Mouse (Mus musculus) gastrocnemius, postnatal 10 days (tissue): ENCODE data around the gene Rnf7. TPM values are rescaled to one million over a fixed set of nuclear protein-coding genes. Genes with fewer than 3 reads are reported as not detected.
"Not testable (repeated sequence)": the region's sequence is repeated elsewhere in the genome, so short reads cannot be mapped to it uniquely, and the experiment has no call there.

Experiments used
- DNase-seq: peaks from one replicate; pipeline ENCODE4 v3.0.0; 2021; ENCODE audit warnings: mixed read lengths
- long read RNA-seq, 2 experiments: library from polyadenylated mRNA; stranded (forward); transcript quantifications; one replicate each; pipeline ENCODE4 v2.0.0; 2021
- total RNA-seq, 2 experiments: library from RNA; stranded (reverse); gene quantifications; 2 replicates each; pipeline ENCODE4 v1.2.3; 2021

Gene Rnf7
- 10 to 100 TPM; 75.8 to 85.4 TPM for total RNA-seq
- long read RNA-seq, experiment 1, transcript Rnf7-201 (3 exons, 1,232 nt): major isoform, 59 of 60 reads
- long read RNA-seq, experiment 1, partial matches to known transcripts: 0 of 60 reads
- long read RNA-seq, experiment 1, other reads (novel, unspliced or antisense): 0 of 60 reads
- long read RNA-seq, experiment 2, transcript Rnf7-201 (3 exons, 1,232 nt): major isoform, 73 of 74 reads
- long read RNA-seq, experiment 2, partial matches to known transcripts: 0 of 74 reads
- long read RNA-seq, experiment 2, other reads (novel, unspliced or antisense): 1 of 74 reads

DNA sequence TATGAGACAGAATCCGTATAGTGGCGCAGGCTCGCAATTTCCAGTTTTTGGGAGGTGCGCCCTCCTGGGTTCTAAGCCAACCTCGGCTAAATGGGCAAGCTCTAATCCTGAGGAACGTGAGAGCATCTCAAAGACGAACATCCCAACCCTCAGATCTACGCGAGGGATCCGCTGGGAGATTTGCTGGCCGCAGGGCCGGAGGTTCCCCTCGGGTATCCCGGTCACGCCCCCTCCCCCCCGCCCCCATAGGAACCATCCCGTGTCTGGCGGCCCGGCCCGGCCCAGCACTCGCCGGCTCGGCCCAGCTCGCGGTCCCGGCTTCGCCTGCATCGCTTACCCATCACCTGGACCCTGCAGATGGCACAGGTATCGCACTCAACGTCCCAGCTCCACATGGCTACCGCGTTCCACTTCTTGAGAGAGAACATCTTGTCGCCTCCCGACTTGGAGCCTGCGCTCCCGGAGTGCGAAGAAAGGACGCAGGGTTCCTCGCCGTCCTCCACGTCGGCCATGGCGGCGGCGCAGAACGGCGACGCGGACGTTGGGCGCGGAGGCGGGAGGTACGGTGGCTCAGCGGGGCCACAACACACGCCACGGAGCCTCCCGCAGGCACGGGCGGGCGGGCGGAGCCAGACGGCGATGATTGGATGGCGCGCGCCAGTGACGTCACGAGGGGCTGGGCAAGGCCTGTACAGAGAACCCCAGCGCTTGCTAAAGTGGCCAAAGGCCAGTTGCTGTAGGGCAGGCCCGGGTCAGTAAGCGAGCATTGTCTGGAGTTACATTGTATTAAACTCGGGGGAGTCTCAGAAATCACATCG is at the start of gene Rnf7:
Gene Rnf7, minus strand, starts transcription at position 605 of the 818 bp plus-strand sequence.
- DNase-seq: peak; percentile 100

- no peak for DNase-seq
Observed at GRCm38 (mm10) chr9:96526011-96526410, 47.5 kb upstream of the Rnf7 start.

DNA sequence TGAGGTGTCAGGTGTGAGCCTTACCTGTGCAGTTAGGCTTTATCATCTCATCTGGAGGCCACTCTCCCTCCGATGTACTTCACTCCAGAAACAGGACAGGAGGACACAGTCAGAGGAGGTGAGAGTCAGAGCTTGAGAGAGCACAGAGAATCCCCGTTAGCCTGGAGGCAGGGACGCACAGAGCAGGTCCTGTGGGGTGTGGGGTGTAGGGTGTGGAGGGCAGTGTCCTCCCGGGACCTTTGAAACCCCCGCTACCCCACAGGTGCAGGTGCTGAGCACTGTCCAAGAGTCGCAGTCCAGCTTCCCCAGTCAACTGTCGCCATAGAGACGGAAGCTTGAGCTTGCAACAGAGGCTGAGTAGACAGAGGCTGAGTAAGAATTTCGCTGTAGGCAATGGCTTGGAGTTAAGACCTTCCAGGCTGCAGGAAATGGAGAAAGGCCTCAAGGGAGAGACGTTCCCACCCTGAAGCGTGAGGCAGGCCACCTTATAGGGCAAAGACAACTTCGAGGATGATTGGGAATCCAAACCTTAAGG is 46.6 kb upstream of the Rnf7 start, which contains the start of gene Gm28729:
Gene Gm28729, minus strand, starts transcription at position 293 of the 535 bp plus-strand sequence.
- no peak for DNase-seq

DNA sequence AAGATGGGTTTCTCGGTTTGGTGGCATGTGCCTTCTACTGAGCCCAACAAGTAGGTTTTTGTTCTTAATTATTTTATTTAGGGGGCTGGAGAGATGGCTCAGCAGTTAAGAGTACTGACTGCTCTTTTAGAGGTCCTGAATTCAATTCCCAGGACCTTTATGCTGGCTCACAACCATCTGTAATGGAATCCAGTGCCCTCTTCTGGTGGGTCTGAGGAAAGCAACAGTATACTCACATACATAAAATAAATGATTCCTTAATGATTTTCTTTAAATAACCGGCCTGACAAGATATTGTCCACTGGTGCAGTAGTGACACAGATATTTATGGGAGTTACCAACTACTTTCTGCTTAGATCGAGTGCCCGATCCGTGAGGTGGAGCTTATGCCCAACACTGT is 44.7 kb upstream of the Rnf7 start:
- DNase-seq: no peak

DNA sequence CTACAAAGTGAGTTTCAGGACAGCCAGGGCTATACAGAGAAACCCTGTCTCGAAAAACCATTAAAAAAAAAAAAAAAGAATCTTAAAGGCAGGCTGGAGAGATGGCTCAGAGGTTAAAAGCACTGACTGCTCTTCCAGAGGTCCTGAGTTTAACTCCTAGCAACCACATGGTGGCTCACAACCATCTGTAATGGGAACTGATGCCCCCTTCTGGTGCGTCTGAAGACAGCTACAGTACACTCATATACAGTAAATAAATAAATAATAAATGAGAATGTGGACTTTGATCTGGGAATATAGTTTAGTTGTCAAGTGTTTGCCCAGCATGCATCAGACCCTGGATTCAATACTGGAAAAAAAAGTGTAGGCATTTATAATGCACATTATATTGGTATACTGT is 43.1 kb upstream of the Rnf7 start:
- DNase-seq: not testable (repeated sequence)

DNA sequence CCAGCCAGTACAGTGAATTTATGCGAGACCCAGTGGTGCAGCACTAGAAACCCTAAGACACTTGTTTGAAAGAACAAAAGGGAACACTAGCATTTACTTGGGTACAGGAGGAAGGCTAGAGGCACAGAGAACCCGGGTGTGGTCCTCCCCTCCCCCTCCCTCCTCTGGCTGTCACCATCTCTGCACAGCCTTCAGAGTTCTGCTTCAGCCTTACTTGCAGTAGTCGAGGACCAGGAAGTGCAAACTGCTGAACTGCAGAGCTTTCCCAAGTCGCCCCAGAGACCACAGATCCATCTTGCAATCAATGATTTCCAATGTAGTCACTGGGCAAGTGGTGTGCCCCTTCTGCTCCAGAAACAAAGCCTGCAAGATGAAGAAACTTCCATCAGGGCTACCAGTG is 39.0 kb upstream of the Rnf7 start:
- no peak for DNase-seq

DNA sequence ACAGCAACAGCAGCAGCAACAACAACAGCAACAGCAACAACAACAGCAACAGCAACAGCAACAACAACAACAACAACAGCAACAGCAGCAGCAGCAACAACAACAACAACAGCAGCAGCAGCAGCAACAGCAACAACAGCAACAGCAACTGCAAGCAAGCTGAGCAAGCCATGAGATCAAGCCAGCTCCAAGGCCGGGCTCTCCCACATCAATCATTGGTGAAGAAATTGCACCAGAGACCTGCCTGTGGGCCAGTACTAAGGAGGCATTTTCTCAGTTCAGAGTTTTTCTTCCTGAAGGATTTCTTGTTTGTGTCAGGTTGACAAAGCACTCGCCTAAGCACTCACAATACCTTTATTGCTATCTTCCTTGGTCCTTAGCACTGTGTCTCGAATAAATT is 38.3 kb upstream of the Rnf7 start:
- no peak for DNase-seq

DNA sequence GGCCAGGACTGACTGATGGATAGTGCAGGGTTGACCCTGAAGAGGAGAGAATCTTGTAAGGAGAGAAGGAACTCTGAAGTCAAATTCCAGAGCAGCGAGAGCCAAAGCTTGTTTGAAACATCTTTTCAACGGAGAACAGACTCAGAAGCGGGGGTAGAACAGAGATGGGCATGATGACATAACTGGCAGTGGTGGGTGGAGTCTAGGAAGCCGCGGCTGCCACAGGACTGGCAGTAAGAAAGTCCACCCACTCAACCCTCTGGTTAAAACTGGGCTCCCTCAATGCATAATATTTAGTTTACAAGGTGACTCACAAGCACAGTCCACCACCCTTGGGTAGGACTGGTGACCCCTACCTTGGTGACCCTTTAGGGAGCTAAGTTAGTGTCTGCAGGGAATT is 37.3 kb upstream of the Rnf7 start:
- no peak for DNase-seq

DNA sequence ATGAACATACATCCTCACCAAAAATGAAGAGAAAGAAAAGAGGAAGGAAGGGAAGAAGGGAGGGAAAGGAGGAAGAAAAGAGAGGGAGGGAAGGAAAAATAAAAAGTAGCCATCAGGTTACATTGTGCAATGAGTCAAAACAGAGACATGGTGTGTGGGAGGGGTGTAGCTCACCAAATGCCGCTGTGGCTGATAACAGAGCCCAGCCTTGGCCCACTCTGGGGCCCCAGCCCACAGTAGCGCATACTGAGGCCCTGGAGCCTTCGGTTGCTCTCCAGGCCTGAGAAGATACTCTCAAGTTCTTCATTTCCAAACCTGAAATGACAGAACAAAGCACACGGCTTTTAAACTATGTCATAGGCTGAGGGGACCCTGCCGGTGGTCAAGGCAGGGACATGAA is 35.8 kb upstream of the Rnf7 start:
- no peak for DNase-seq

DNA sequence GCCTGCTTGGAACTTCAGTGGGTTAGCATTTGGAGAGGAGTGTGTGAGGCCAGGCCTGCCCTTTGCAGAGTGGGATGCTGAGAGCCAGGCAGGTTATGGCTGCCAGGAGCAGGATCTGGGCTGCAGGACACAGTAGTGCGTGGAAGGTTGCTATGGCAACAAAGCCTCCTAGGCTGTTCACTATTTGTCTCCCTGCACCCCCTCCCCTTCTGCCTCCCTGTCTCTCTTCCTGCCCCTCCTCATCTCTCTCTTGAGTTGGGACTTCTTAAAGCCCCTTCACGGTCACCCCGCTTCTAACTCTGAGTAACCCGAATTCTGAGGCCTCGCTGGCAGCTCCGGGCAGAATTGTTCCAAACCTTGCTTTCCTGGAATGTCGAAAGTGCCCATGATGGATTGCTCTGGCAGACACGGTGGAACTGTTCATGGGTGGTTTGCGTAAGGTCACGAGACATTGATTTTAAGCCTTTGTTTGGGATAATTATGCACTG is 27.6 kb upstream of the Rnf7 start:
- peak; percentile 23 for DNase-seq

GRCm38 (mm10) chr9:96505156-96505555 is 26.7 kb upstream of the Rnf7 start:
- DNase-seq: no peak

DNA sequence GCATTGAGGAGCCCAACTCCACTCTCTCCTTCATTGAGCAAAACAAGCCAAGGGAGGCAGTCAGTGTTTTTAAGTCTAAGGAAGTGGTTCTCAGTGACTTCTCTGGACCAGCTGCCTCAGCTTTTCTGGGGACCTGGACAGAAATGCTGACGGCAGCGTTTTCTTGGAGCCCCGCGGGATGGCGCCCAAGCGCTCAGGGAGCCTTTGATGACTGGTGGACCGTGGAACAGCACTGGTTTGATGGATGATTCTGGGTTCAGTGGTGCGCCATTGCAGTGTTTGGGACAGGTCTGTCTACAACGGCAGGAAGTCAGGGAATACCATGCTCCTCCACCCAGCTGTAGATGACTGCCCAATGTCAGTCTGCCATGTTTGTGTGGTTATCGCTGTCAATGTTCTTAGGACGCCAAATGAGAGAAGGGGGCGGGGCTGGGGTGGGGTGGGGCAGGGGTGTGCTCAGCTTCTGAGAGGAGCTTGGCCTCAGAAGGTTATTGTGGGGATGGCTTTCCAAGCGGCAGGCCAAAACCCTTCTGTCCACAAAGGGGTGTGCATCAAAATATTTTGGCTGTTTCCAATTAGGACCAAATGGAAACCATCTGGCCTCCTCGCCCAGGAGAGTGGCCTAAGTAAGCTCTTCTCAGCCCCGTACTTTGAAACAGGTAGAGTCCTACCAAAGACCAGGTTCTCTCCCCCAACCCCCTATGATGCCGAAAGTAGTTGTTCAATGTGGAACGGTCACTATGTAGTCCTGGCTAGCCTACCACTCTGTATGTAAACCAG is 25.8 kb upstream of the Rnf7 start:
- no peak for DNase-seq

DNA sequence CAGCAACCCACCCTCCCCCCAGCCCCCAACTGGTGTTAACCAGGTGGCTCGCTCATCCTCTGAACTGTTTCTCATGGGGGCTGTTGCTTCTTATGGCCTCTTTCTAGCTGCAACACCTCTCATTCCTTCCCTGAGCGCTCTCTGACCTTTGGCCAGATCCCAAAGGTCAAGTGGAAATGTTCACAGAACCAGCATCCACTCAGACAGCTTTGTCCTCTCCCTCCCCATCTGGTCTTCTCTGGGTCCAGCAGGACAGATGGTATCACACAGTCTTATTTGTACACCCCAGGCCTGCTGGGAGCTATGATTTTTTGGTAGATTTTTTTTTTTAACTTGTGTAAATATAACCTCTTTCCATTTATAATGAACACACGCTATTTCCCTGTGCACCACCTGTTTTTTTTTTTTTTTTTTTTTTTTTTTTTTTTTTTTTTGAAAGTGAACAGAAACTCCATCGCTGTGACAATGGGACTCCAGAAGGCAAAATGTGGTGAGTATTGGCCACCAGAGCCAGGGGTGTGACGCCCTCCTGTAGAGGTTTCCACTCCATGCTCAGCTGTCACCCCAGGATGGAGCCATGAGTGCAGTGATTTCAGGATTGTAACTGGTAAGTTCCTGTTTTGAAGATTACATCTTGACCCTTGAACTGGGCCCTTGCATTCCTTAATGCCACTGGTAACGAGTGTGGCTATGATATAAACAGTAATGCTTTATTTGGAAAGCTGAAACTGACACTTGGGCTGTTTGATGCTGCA is 24.6 kb upstream of the Rnf7 start:
- no peak for DNase-seq

DNA sequence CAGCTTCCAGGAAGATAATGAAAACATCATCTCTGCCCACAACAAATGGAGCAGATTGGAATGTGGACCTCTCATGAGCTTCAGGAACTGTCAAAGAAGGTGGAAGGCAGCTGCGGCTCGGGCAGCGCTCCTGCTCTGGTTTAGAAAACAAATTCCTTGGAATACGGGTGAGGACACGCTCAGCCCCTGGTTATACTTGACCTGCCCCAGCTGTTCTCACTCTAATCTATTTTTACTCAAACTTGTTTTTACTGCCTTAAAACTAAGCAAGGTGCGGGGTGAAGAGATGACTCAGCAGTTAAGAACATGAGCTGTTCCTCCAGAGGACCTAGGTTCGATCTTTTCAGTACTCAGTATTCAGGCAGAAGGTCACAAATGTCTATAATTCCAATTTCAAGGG is 22.7 kb upstream of the Rnf7 start:
- no peak for DNase-seq

DNA sequence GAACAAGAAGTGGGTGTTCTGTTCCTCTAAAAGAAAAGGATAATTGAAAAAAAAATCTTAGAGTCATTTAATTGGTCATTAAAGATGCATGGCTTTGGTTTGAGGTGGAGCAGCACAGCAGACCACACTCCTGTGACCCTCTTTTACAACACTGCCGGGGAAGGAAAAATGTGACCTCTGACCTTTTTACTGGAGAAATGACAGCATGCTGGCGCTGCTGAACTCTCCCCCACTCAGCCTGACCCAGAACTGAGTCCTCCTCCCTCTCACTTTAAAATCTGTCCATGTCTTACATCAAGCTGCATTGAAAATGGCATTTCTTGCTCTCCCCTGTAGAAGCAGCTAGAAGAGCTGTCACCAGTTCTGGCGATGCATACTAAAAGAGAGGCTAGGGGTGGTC is 14.7 kb upstream of the Rnf7 start:
- DNase-seq: no peak

DNA sequence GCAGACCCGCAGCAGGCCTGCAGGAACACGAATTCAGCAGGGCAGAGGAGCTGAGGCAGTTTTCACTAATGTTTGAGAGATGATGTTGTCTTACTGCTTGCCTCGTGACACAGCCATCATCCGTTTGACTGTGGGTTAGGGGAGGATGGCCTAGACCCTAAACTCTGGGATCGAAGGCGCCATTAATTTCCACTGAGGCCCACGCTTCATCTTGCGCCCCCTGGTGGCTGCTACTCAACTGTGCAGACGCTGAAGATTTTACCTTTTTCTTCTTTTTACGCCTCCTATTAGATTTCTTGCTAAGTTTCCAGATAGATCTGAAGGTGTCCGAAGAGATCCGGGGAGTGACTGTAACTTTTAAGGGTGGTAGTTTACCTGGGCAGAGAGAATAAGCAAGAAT is 13.3 kb upstream of the Rnf7 start:
- peak; percentile 60 for DNase-seq

GRCm38 (mm10) chr9:96487869-96488268 is 9.4 kb upstream of the Rnf7 start:
- not testable (repeated sequence) for DNase-seq

GRCm38 (mm10) chr9:96483648-96484047 is 5.2 kb upstream of the Rnf7 start:
- DNase-seq: no peak

DNA sequence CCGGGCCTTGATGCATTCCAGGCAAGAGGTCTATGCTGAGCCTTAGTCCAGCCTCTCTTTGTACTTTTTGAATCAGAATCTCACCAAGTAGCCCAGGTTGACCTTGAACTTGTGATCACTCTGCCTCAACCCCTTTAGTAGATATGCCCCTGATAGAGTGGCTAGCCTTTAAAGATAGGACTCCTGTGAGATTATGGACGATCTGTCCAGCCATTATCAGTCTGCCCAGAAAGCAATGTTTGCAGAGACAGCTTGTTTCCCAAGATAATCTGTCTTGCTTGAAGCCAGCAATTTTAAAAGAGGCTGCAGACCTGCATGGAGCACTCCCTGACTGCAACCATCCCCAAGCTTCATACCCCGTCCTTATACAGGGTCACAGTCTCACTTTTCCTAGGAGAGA is 4.6 kb upstream of the Rnf7 start:
- DNase-seq: no peak

DNA sequence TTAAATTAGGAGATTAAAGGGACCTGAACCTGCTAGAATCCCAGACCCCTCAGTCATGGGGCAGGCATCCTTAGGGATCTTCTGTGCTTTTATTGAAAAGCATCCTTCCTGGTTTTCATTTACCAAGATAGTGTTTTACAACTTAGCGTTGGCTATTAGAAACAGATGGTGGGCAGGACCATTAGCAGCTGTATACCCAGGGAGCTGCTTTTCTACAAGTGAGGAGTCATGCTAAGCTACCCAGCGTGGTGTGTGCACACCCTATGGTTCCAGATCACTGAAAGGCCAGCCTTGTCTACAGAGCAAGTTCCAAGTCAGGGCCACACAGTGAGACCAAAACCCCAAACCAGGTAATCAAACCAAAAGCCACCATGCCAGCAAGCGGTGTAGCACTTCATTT is 6.1 kb downstream of the Rnf7 start:
- DNase-seq: no peak

DNA sequence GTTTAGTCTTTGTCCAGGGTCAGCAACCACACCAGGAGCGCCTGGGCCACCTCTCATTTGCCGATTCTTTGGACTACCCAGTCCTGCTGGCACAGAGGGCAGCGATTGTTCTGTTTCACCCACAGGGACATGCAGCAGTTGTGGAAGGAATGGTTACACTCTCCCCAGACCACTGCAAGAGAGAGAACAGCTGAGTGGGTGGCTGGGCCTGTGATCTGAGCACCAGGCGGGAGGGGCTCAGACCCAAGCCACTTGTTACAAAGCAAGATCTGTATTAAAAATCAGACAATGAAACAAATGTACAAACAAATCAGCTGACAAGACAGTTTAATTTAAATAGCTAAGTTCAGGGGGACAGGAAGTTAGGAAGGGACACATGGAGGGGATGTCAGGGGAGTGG is 6.8 kb downstream of the Rnf7 start:
- not testable (repeated sequence) for DNase-seq
